Mouse (Mus musculus) heart, postnatal 36 days (tissue): ENCODE measurements around the gene Hist1h2bl. TPM values are rescaled to one million over a fixed set of nuclear protein-coding genes. Genes with fewer than 3 reads are reported as not detected.
"Not testable (repeated sequence)": the region's sequence is repeated elsewhere in the genome, so short reads cannot be mapped to it uniquely, and the experiment has no call there.

Source experiments
- DNase-seq, 2 experiments: peaks; one replicate each; pipeline ENCODE4 v3.0.0; 2021 to 2022
- intact Hi-C: fragments of 180-260 bp; cut with DNase I; formaldehyde crosslinking; loops from one replicate; pipeline ENCODE4 v1.15.1; 2025
- total RNA-seq, 2 experiments: library from RNA; stranded (reverse); gene quantifications; 2 replicates each; pipeline ENCODE4 v1.2.3; 2021

Gene Hist1h2bl
- 10 to 100 TPM; 18.0 to 27.4 TPM for total RNA-seq

GRCm38 (mm10) chr13:21715864-21716539, at the start of gene Hist1h2bl, which contains the start of gene Hist1h2ai:
Hist1h2bl (minus strand) TSS chr13:21716143.
Hist1h2ai (plus strand) TSS chr13:21716422.
- intact Hi-C loops, result loop anchor here (5.0 to 10.0 kb wide), 6 partner anchors 69 to 1966 kb away; partner anchors contain the start of genes Hist1h1b, Hist1h2ac, Hist1h2ag and Hist1h2an
- peak; percentile 63 to 78 for DNase-seq

GRCm38 (mm10) chr13:21755707-21756106, 39.8 kb upstream of the Hist1h2bl start:
- intact Hi-C loops, result no loop called here
- no peak for DNase-seq

- intact Hi-C loops, result not testable (repeated sequence)
- peak in 1 of 2 experiments; percentile 6 for DNase-seq
Measured at GRCm38 (mm10) chr13:21754294-21755001, 38.5 kb upstream of the Hist1h2bl start.

GRCm38 (mm10) chr13:21753524-21754285, 37.8 kb upstream of the Hist1h2bl start, which contains the start of the genes Hist1h2ak and Hist1h2bn:
Hist1h2ak (minus strand) TSS chr13:21753827.
Hist1h2bn (plus strand) TSS chr13:21754123.
- intact Hi-C loops, result not testable (repeated sequence)
- DNase-seq, result peak; percentile 40 to 65

GRCm38 (mm10) chr13:21753051-21753523, 37.1 kb upstream of the Hist1h2bl start:
- intact Hi-C loops, result no loop called here
- no peak for DNase-seq

GRCm38 (mm10) chr13:21752356-21752755, 36.4 kb upstream of the Hist1h2bl start:
- intact Hi-C loops, result no loop called here
- no peak for DNase-seq

GRCm38 (mm10) chr13:21751827-21752226, 35.9 kb upstream of the Hist1h2bl start:
- intact Hi-C loops, result no loop called here
- no peak for DNase-seq

- intact Hi-C loops, result no loop called here
- DNase-seq, result no peak
Measured at GRCm38 (mm10) chr13:21751417-21751816, 35.5 kb upstream of the Hist1h2bl start.

GRCm38 (mm10) chr13:21750159-21751017, 34.4 kb upstream of the Hist1h2bl start, which contains the start of gene Hist1h4k:
Hist1h4k (minus strand) TSS chr13:21750505.
- intact Hi-C loops, result loop anchor here (1.0 kb wide), 1 partner anchor 16 kb away; no protein-coding TSS in a partner anchor
- DNase-seq, result peak; percentile 87

- intact Hi-C loops, result loop anchor here (1.0 to 5.0 kb wide), 2 partner anchors 15 to 37 kb away; no protein-coding TSS in a partner anchor
- no peak for DNase-seq
Measured at GRCm38 (mm10) chr13:21749387-21750158, 33.6 kb upstream of the Hist1h2bl start.

GRCm38 (mm10) chr13:21745006-21745405, 29.1 kb upstream of the Hist1h2bl start:
- intact Hi-C loops, result loop anchor here (5.0 kb wide), 1 partner anchor 33 kb away; no protein-coding TSS in a partner anchor
- DNase-seq, result no peak

- intact Hi-C loops, result loop anchor here (1.0 kb wide), 2 partner anchors 15 to 21 kb away; partner anchors contain the start of gene Hist1h4k
- DNase-seq, result peak; percentile 22 to 66
Measured at GRCm38 (mm10) chr13:21734906-21735767, 19.2 kb upstream of the Hist1h2bl start, which contains the start of gene Hist1h4j. Hist1h4j (plus strand) TSS chr13:21735064.

- peak; percentile 71 to 77 for DNase-seq
- intact Hi-C loops, result loop anchor here (1.0 kb wide), 2 partner anchors 16 to 20 kb away; partner anchors contain the start of gene Hist1h4k
Measured at GRCm38 (mm10) chr13:21734010-21734905, 18.3 kb upstream of the Hist1h2bl start.

GRCm38 (mm10) chr13:21733466-21733865, 17.5 kb upstream of the Hist1h2bl start:
- intact Hi-C loops, result no loop called here
- no peak for DNase-seq

GRCm38 (mm10) chr13:21729544-21729943, 13.6 kb upstream of the Hist1h2bl start:
- DNase-seq, result no peak
- intact Hi-C loops, result no loop called here

- intact Hi-C loops, result no loop called here
- DNase-seq, result no peak
Measured at GRCm38 (mm10) chr13:21727948-21728572, 12.1 kb upstream of the Hist1h2bl start.
